Mouse (Mus musculus) G1E (cell line): ENCODE results near the gene Svbp. TPM values are rescaled to one million over a fixed set of nuclear protein-coding genes. Genes with fewer than 3 reads are reported as not detected.

Source experiments
- ATAC-seq: 2 replicates; pipeline ENCODE4 v1.8.0; 2016; ENCODE audit warnings: mild to moderate bottlenecking; ENCODE audit not compliant: insufficient number of reproducible peaks, poor library complexity, low FRiP score, severe bottlenecking; ENCODE audit errors: extremely low read depth
- DNase-seq: peaks from one replicate; pipeline ENCODE4 v3.0.0; 2012; ENCODE audit warnings: low spot score
- H3K27me3 ChIP-seq: 2 replicates; pipeline ENCODE4 v1.6.1; 2012; ENCODE audit warnings: mild to moderate bottlenecking, low read length, inconsistent platforms; ENCODE audit not compliant: insufficient read depth
- H3K36me3 ChIP-seq: replicated peaks from 2 replicates; pipeline ENCODE3; 2012; ENCODE audit warnings: mild to moderate bottlenecking, inconsistent platforms
- H3K4me1 ChIP-seq: 2 replicates; pipeline ENCODE4 v1.6.1; 2012; ENCODE audit warnings: low read depth, low read length, inconsistent platforms, mixed read lengths; ENCODE audit not compliant: insufficient read depth
- H3K4me3 ChIP-seq: 2 replicates; pipeline ENCODE4 v1.5.1; 2012; ENCODE audit warnings: low read depth, mild to moderate bottlenecking, inconsistent platforms, low read length, moderate library complexity, mixed read lengths
- H3K9me3 ChIP-seq: replicated peaks from 2 replicates; pipeline ENCODE4 v1.6.1; 2012; ENCODE audit warnings: inconsistent platforms
- CTCF ChIP-seq: IDR thresholded peaks from 2 replicates; pipeline ENCODE4 v1.5.1; 2012; ENCODE audit warnings: low read depth, low read length, inconsistent platforms, mixed read lengths
- GATA1 ChIP-seq: IDR thresholded peaks from 2 replicates; pipeline ENCODE4 v1.6.1; 2012; ENCODE audit warnings: borderline replicate concordance, low read length, inconsistent platforms, mixed read lengths
- GATA2 ChIP-seq: IDR thresholded peaks from 2 replicates; pipeline ENCODE4 v1.6.1; 2012; ENCODE audit warnings: low read depth, low read length, inconsistent platforms, borderline replicate concordance
- POLR2AphosphoS5 ChIP-seq: IDR thresholded peaks from 2 replicates; pipeline ENCODE4 v1.6.1; 2012; ENCODE audit warnings: low read depth, low read length, inconsistent platforms; ENCODE audit not compliant: insufficient replicate concordance
- TAL1 ChIP-seq: conservative IDR thresholded peaks from 2 replicates; pipeline ENCODE4 v1.6.1; 2012; ENCODE audit warnings: low read depth, low read length, inconsistent platforms, mixed read lengths
- polyA plus RNA-seq: library from polyadenylated mRNA; stranded (reverse); fragments of >175 nt; gene quantifications from 2 replicates; pipeline ENCODE4 v1.2.3, GENCODE M21; 2012
- total RNA-seq, 2 experiments: library from RNA; stranded (forward) in 1 of 2; stranded (reverse) in 1 of 2; fragments of 200-1000 nt in 1 of 2; fragments of >200 nt in 1 of 2; fragmentation: Nextera tagmentation in 1 of 2; gene quantifications; 2 replicates each; pipeline ENCODE4 v1.2.3; 2014 to 2017

Gene Svbp
- total and polyA plus RNA-seq, 3 experiments = 47.3 to 560 (median 119) TPM

DNA sequence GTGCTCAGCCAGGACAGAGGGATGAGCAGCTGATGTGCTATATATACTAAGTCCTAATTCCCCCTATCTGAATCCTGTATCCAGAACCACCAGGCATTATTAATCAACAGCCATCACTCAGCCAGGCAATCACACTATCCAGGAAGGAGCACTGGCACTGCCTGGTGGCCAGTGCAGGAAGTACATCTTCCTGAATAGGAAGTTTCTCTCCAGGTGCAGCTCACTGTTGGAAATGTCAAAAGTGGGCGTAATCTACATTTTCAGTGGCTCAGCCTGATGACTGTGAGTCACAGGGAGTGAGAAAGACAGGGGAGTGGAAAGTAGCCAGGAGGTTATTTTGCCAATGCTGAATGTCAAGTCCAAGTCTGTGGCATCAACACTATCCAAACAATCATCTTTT, 28.6 kb downstream of the Svbp start:
- Histone ChIP-seq H3K27me3 (no peaks in the 10 kb centered on the region), H3K4me3 (no peak overlapping the region), H3K4me1 (peaks cover 12% of the 10 kb centered on the region), H3K36me3 (peaks cover 63% of the 10 kb centered on the region), H3K9me3 (no peaks in the 10 kb centered on the region)
- peak; percentile 43 for DNase-seq
- peak; percentile 22 for ATAC-seq
- TF ChIP-seq CTCF (peak; percentile 94), GATA1 (no peak)

DNA sequence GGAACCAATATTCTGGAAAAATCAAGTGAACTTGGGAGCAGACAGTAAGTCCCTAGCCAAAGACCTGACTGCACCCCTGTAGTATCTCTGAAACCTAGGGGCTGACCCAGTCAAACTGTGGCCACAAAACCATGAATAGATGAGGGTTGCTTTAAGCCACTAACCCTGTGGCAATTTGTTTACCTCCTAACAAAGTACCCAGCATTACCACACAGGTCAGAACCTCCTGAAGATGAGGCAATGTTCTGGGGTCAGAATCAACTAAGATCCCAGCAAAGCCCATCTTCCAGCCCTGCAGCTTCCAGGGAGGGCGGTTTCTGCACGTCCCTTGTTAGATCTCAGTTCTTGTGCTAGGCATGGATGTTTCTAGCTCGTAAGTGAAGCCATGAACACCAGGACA, 29.4 kb downstream of the Svbp start:
- Histone ChIP-seq H3K4me1 (peaks cover 9% of the 10 kb centered on the region; the same call in 1 of the 2 replicates), H3K27me3 (no peaks in the 10 kb centered on the region), H3K4me3 (no peak overlapping the region), H3K9me3 (no peaks in the 10 kb centered on the region), H3K36me3 (peaks cover 65% of the 10 kb centered on the region)
- DNase-seq (no peak), ATAC-seq (no peak)
- no peak for TF ChIP-seq GATA1
- no peak for TF ChIP-seq TAL1
- no peak for TF ChIP-seq CTCF
- no peak for TF ChIP-seq POLR2AphosphoS5
- TF ChIP-seq GATA2 = no peak

DNA sequence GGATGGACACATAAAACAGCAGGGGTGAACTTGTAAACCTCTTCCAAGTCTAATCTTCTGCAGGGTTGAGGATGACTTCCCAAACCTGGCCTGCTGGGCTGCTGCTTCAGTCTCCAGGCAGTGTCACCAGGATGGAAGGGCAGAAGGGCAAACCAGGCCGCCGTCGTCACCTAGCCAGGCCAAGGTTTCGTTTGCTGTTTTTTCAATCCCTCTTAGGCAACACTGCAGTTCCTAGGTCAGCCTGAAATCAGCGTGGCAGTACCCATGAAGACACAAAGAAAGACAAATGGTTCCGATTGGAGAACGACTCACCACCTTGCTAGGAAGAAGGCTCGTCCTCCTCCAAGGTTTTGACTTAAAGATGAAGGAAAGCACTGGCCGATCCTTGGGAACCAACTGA, 30.6 kb downstream of the Svbp start:
- peaks cover 9% of the 10 kb centered on the region; the same call in 1 of the 2 replicates for H3K4me1 ChIP-seq
- no peak overlapping the region for H3K4me3 ChIP-seq
- no peak for TF ChIP-seq TAL1
- TF ChIP-seq CTCF = no peak
- no peak for TF ChIP-seq POLR2AphosphoS5
- no peak for TF ChIP-seq GATA2
- TF ChIP-seq GATA1 = no peak
- no peaks in the 10 kb centered on the region for H3K27me3 ChIP-seq
- DNase-seq = no peak
- H3K36me3 ChIP-seq = peaks cover 75% of the 10 kb centered on the region
- no peak for ATAC-seq
- H3K9me3 ChIP-seq = no peaks in the 10 kb centered on the region

DNA sequence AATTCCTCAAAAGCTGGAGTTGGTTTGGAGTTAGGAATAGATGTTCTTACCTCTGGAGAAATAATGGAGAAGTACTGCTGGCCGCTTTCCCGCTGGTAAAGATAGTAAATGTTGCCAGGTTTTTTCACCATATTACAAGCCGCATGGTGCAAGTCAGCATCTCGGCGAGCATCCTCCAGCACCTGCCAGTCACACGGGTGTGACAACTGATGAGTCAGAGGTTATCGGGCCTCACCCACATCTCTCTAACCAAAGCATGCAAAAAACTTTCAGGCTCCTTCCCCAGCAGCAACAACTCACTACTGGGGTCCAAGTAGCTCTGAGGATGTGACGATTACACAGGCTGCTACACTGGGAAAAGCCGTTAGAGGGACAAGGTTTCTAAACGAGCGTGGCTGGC, 31.6 kb downstream of the Svbp start:
- Histone ChIP-seq H3K4me1 (peaks cover 9% of the 10 kb centered on the region; the same call in 1 of the 2 replicates), H3K27me3 (no peaks in the 10 kb centered on the region), H3K9me3 (no peaks in the 10 kb centered on the region), H3K36me3 (peaks cover 75% of the 10 kb centered on the region), H3K4me3 (no peak overlapping the region)
- ATAC-seq (no peak), DNase-seq (no peak)
- TF ChIP-seq POLR2AphosphoS5 = no peak

DNA sequence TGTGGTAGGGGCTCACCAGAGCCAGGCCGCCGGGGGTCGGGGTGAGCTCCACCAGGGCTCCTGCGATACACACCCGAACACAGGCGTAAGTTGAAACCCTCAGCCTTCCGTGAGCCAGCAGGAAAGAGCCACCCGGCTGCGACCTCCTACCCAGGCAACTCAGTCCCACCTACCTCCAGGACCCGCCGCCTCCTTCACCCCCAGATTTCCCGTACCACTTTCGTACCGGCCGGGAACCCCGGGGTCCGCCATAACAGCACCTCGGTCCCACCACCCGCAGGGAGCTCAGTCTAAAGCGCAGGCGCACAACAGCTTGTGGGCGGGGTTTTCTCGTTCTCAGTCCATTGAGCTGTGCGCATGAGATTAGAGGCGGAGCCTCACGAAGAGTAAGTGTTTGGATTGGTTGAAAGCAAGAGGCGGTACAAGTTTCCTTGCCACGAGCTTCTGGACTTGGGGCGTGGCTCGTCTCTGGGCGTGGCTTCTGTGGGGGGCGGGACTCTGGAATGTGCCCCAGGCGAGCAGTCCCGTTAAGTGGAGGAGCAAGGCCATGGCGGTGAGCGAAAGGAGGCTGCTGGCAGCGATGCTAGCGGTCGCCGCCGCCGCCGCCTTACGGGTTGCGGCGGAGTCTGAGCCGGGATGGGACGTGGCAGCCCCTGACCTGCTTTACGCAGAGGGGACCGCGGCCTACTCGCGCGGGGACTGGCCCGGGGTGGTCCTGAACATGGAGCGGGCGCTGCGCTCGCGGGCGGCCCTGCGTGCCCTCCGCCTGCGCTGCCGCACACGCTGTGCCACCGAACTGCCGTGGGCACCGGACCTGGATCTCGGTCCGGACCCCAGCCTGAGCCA, 37.5 kb downstream of the Svbp start, which contains the start of the genes AU022252 and P3h1:
TSS of gene AU022252 (minus strand) at position 303 of the 846 bp plus-strand sequence.
TSS of gene P3h1 (plus strand) at position 506 of the 846 bp plus-strand sequence.
- peaks cover 20% of the 10 kb centered on the region for H3K4me1 ChIP-seq
- peaks cover 49% of the 10 kb centered on the region for H3K36me3 ChIP-seq
- H3K4me3 ChIP-seq = peak within 1 kb of the TSS; percentile 94
- H3K27me3 ChIP-seq = no peaks in the 10 kb centered on the region
- DNase-seq (peak; percentile 98), ATAC-seq (peak; percentile 98)
- no peaks in the 10 kb centered on the region for H3K9me3 ChIP-seq
- TF ChIP-seq CTCF = no peak
- no peak for TF ChIP-seq GATA2
- TF ChIP-seq POLR2AphosphoS5 = no peak
- TF ChIP-seq TAL1 = no peak

DNA sequence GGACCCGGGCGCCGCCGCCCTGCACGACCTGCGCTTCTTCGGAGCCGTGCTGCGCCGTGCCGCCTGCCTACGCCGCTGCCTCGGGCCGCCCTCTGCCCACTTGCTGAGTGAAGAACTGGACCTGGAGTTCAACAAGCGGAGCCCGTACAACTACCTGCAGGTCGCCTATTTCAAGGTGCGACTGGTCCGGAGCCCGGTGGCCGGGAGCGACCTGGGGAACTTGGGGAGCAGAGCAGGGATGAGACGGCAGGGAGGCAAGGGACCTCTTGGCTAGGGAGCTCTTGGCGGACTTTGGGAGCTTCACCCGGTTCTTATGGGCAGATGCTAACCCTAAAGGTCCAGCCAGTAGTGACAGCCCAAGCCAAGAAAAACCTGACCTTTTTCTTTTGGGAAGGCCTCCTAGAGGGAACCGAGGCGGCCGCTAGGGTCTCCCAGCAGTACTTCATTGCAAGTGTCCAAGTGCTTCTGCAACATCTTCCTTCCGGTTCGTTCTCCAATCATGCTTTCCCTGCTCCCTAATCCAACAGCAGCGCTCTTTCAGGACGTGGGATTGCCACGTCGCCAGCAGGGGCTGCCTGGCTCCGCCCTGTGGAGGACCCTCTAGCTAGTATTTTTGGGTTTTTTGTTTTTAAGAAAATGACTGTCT, 38.3 kb downstream of the Svbp start:
- H3K27me3 ChIP-seq = no peaks in the 10 kb centered on the region
- TF ChIP-seq CTCF (no peak), GATA1 (no peak), POLR2AphosphoS5 (no peak), TAL1 (no peak), GATA2 (no peak)
- ATAC-seq (no peak), DNase-seq (peak; percentile 27)
- H3K4me1 ChIP-seq = peaks cover 20% of the 10 kb centered on the region
- H3K4me3 ChIP-seq = peak overlapping the region; percentile 94
- no peaks in the 10 kb centered on the region for H3K9me3 ChIP-seq
- peaks cover 49% of the 10 kb centered on the region for H3K36me3 ChIP-seq
